Comparison of ENCODE assay signal across 15 mouse cellular contexts in the genomic region with DNA sequence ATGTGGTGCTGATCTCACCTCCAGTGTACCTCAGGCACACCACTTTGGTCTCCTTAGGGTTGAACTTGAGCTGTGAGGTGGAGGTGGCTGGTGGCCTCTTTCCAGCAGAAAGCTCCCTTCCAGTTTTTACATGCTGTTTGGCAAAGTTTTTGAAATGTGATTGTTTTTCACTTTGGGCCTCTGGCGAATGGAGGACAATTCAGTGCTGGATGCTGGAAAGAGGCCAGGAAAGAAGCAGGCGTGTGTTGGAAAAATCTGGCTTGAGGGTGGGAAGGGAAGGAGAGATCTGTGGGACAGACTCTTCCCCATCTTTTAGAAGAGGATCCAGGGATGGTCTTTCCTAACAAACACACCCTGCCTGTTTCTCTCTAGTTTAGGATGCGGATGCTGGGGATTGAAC. TPM values are rescaled to one million over a fixed set of nuclear protein-coding genes. Genes with fewer than 3 reads are reported as not detected.
DNase-seq lines count a peak whose midpoint lies in the region; ATAC-seq and TF ChIP-seq lines count a peak whose summit lies in the region.
"Had no signal": no experiment of that assay in that cellular context is flagged by ENCODE, and none has a peak within 500 bp of the region (broad histone marks: within the 10 kb centered on the region; RNA-seq: fewer than 3 reads in every experiment).

No protein-coding gene starts in this region.

- H3K36me3 ChIP-seq in lung, postnatal 0 days (ENCODE audit: insufficient read depth, low read length), result no peaks in the 10 kb centered on the region
- no peaks in the 10 kb centered on the region for H3K36me3 ChIP-seq in stomach, postnatal 0 days (ENCODE audit: control insufficient read depth, insufficient read depth, low read length)
- H3K36me3 ChIP-seq: midbrain, embryonic 12.5 days had no signal

- H3K4me1 ChIP-seq in lung, postnatal 0 days (ENCODE audit: insufficient read depth, low read depth, low read length), result no peaks in the 10 kb centered on the region
- peaks cover 2% of the 10 kb centered on the region; the same call in 1 of the 2 replicates for H3K4me1 ChIP-seq in lung, adult 2 months (ENCODE audit: control insufficient read depth, insufficient read depth, low read length)
- H3K4me1 ChIP-seq in stomach, postnatal 0 days (replicated peaks; ENCODE audit: control insufficient read depth, insufficient read depth), result 0 out of 2 replicates have a peak, but pooled peaks cover 3% of the 10 kb centered on the region
- H3K4me1 ChIP-seq: hindbrain, embryonic 13.5 days had no signal

- H3K9me3 ChIP-seq in lung, postnatal 0 days (ENCODE audit: low read length), result no peaks in the 10 kb centered on the region
- H3K9me3 ChIP-seq in stomach, postnatal 0 days (ENCODE audit: control insufficient read depth, low read length), result no peaks in the 10 kb centered on the region
- H3K9me3 ChIP-seq: hindbrain, embryonic 13.5 days; midbrain, embryonic 12.5 days had no signal

- 56% methylated on average over 3 of the region's 3 CpGs for WGBS in lung, postnatal 0 days
- 41% methylated on average over 3 of the region's 3 CpGs for WGBS in lung, adult 2 months
- WGBS in stomach, postnatal 0 days, result 47% methylated on average over 3 of the region's 3 CpGs

- intact Hi-C loops in heart, postnatal 25 days (cut with DNase I), result no loop called here
- intact Hi-C loops in heart, postnatal 14 days (cut with DNase I), result no loop called here

- ATAC-seq in lung, postnatal 0 days, result no peak
- no peak for ATAC-seq in stomach, postnatal 0 days (ENCODE audit: low FRiP score, low TSS enrichment)

- no peak overlapping the region for H3K27ac ChIP-seq in lung, postnatal 0 days (ENCODE audit: low read length)
- H3K27ac ChIP-seq in stomach, postnatal 0 days (replicated peaks), result 0 out of 2 replicates have a peak overlapping the region, but pooled peaks have one; percentile 8
- H3K27ac ChIP-seq: hindbrain, embryonic 13.5 days; midbrain, embryonic 12.5 days had no signal

- no peak for TF ChIP-seq CTCF in lung, postnatal 0 days (IDR thresholded peaks at IDR 0.05)
- no peak for TF ChIP-seq CTCF in lung, adult 2 months (IDR thresholded peaks at IDR 0.05; ENCODE audit: insufficient read depth, low read length)
- TF ChIP-seq CTCF in stomach, postnatal 0 days (IDR thresholded peaks at IDR 0.05; ENCODE audit: low read depth), result no peak

- H3K4me3 ChIP-seq in lung, postnatal 0 days (ENCODE audit: low read depth, low read length), result no peak overlapping the region
- H3K4me3 ChIP-seq in lung, adult 2 months (replicated peaks; ENCODE audit: extremely low read depth, low read depth, low read length), result no peak overlapping the region
- no peak overlapping the region for H3K4me3 ChIP-seq in stomach, postnatal 0 days (ENCODE audit: low read depth, low read length)
- H3K4me3 ChIP-seq: erythroblast, embryonic 14.5 days; hindbrain, embryonic 13.5 days; midbrain, embryonic 12.5 days had no signal

- no peak overlapping the region for H3K9ac ChIP-seq in lung, postnatal 0 days (replicated peaks; ENCODE audit: low read depth)
- no peak overlapping the region for H3K9ac ChIP-seq in stomach, postnatal 0 days (ENCODE audit: low read length)
- H3K9ac ChIP-seq: hindbrain, embryonic 13.5 days; midbrain, embryonic 12.5 days had no signal

- no peaks in the 10 kb centered on the region for H3K27me3 ChIP-seq in lung, postnatal 0 days (replicated peaks; ENCODE audit: insufficient read depth, low read length)
- no peaks in the 10 kb centered on the region for H3K27me3 ChIP-seq in stomach, postnatal 0 days (ENCODE audit: control insufficient read depth, insufficient read depth, low read length)
- H3K27me3 ChIP-seq: hindbrain, embryonic 13.5 days; midbrain, embryonic 12.5 days had no signal

- H3K4me2 ChIP-seq in lung, postnatal 0 days (replicated peaks; ENCODE audit: low read depth, low read length), result no peak overlapping the region
- H3K4me2 ChIP-seq in stomach, postnatal 0 days (replicated peaks; ENCODE audit: low read depth), result no peak overlapping the region
- H3K4me2 ChIP-seq: hindbrain, embryonic 13.5 days; midbrain, embryonic 12.5 days had no signal

- TF ChIP-seq EP300 in lung, postnatal 0 days (IDR thresholded peaks at IDR 0.05), result no peak
- TF ChIP-seq EP300 in stomach, postnatal 0 days (optimal IDR thresholded peaks at IDR 0.05), result no peak

- no peak for TF ChIP-seq POLR2A in lung, adult 2 months (IDR thresholded peaks at IDR 0.05; ENCODE audit: borderline replicate concordance, extremely low read depth, low read depth, low read length)

- peak; percentile 91 for DNase-seq in heart, adult 11 months
- no peak for DNase-seq in heart, postnatal 25 days (ENCODE audit: low spot score)
- peak; percentile 23 for DNase-seq in lung, postnatal 0 days (ENCODE audit: low spot score)
- DNase-seq in lung, adult 2 months, result no peak
- DNase-seq in heart, postnatal 14 days, result peak; percentile 19 to 48
- no peak for DNase-seq in stomach, postnatal 0 days (ENCODE audit: low spot score)
- no peak for DNase-seq in embryo, embryonic 10.5 days (ENCODE audit: low spot score)
- DNase-seq in urinary bladder, postnatal 14 days (ENCODE audit: low spot score), result no peak
- DNase-seq: cerebellum, adult 11 months; kidney, adult 8-10 months; spleen, adult 18-20 months; thymus, adult 18-20 months had no signal

RNA-seq across cellular contexts. Expression of a gene that starts 8.5 kb away (rescaled TPM):
- 10 to 100 TPM; 20.1 to 22.7 TPM for total RNA-seq in heart, postnatal 25 days (2021)
- 27.3 and 28.1 TPM in 2 replicates for polyA plus RNA-seq in lung, postnatal 0 days (2015; fragmentation: Nextera tagmentation; extraction: Ambion mirVana)
- 41.0 and 62.7 TPM in 2 replicates for polyA plus RNA-seq in lung, adult 2 months (2012; rRNA removed)
- total RNA-seq in heart, postnatal 14 days (2021), result 10 to 100 TPM; 18.3 to 22.0 TPM
- 25.2 and 26.4 TPM in 2 replicates for polyA plus RNA-seq in stomach, postnatal 0 days (2015; fragmentation: Nextera tagmentation; extraction: Ambion mirVana)

RNA-seq across cellular contexts. Expression of a gene that starts 19.8 kb away (rescaled TPM):
- total RNA-seq in heart, postnatal 25 days (2021), result 10 to 100 TPM; 20.5 to 21.2 TPM
- 26.4 and 27.5 TPM in 2 replicates for polyA plus RNA-seq in lung, postnatal 0 days (2015; fragmentation: Nextera tagmentation; extraction: Ambion mirVana)
- polyA plus RNA-seq in lung, adult 2 months (2012; rRNA removed), result 18.5 and 21.3 TPM in 2 replicates
- 10 to 100 TPM; 20.4 to 25.2 TPM for total RNA-seq in heart, postnatal 14 days (2021)
- 44.5 and 48.8 TPM in 2 replicates for polyA plus RNA-seq in stomach, postnatal 0 days (2015; fragmentation: Nextera tagmentation; extraction: Ambion mirVana)

RNA-seq across cellular contexts. Expression of a gene that starts 41.6 kb away (rescaled TPM):
- 10 to 100 TPM; 27.9 to 33.4 TPM for total RNA-seq in heart, postnatal 25 days (2021)
- 8.1 and 8.2 TPM in 2 replicates for polyA plus RNA-seq in lung, postnatal 0 days (2015; fragmentation: Nextera tagmentation; extraction: Ambion mirVana)
- 4.0 and 12.8 TPM in 2 replicates for polyA plus RNA-seq in lung, adult 2 months (2012; rRNA removed)
- 10 to 100 TPM; 13.6 to 17.3 TPM for total RNA-seq in heart, postnatal 14 days (2021)
- 777 and 946 TPM in 2 replicates for polyA plus RNA-seq in stomach, postnatal 0 days (2015; fragmentation: Nextera tagmentation; extraction: Ambion mirVana)

Comparison
In these comparisons a context has a peak if more than half of its experiments do, and no peak if none do; other contexts are left out.
1. DNase-seq: peak in heart, adult 11 months (single experiment), lung, postnatal 0 days (single experiment) and heart, postnatal 14 days (2 of 2); none in heart, postnatal 25 days (single experiment), lung, adult 2 months (single experiment), stomach, postnatal 0 days (single experiment), embryo, embryonic 10.5 days (single experiment) and urinary bladder, postnatal 14 days (single experiment).
2. RNA of a gene that starts 41.6 kb away (polyA plus RNA-seq): 777 to 946 TPM in stomach, postnatal 0 days; 4.0 to 12.8 TPM in lung, adult 2 months and 8.1 to 8.2 TPM in lung, postnatal 0 days; every median in the first group is over 10 times any median in the second.